Mouse (Mus musculus) lung, postnatal 0 days (tissue): Measurements from ENCODE around the gene Gpc5. TPM values are rescaled to one million over a fixed set of nuclear protein-coding genes. Genes with fewer than 3 reads are reported as not detected.
A peak's percentile ranks its signal among the peaks of the same experiment; 100 is the strongest.
"Not testable (repeated sequence)": the region's sequence is repeated elsewhere in the genome, so short reads cannot be mapped to it uniquely, and the experiment has no call there.

ENCODE experiments used
- ATAC-seq: fragments of 200-750 bp; cut with Nextera tagmentation; 2 replicates; pipeline ENCODE4 v1.8.0; 2017; ENCODE audit warnings: moderate library complexity
- DNase-seq: peaks from one replicate; pipeline ENCODE4 v3.0.0-alpha.2; 2016; ENCODE audit warnings: low spot score
- H3K27ac ChIP-seq: fragments of 300-500 bp; sonication (generic); 2 replicates; pipeline ENCODE4 v1.5.1; 2014; ENCODE audit warnings: antibody characterized with exemption, mild to moderate bottlenecking, low read length, mixed read lengths
- H3K27me3 ChIP-seq: fragments of 300-500 bp; sonication (generic); replicated peaks from 2 replicates; pipeline ENCODE4 v1.6.1; 2014; ENCODE audit warnings: low read length, mixed read lengths; ENCODE audit not compliant: insufficient read depth
- H3K36me3 ChIP-seq: fragments of 300-500 bp; sonication (generic); 2 replicates; pipeline ENCODE4 v1.6.1; 2014; ENCODE audit warnings: low read length, mixed read lengths; ENCODE audit not compliant: insufficient read depth
- H3K4me1 ChIP-seq: fragments of 300-500 bp; sonication (generic); 2 replicates; pipeline ENCODE4 v1.6.1; 2014; ENCODE audit warnings: antibody characterized with exemption, low read depth, low read length, mixed read lengths; ENCODE audit not compliant: insufficient read depth
- H3K4me2 ChIP-seq: fragments of 300-500 bp; sonication (generic); replicated peaks from 2 replicates; pipeline ENCODE4 v1.6.1; 2014; ENCODE audit warnings: low read depth, mild to moderate bottlenecking, low read length, moderate library complexity, mixed read lengths
- H3K4me3 ChIP-seq: fragments of 300-500 bp; sonication (generic); 2 replicates; pipeline ENCODE4 v1.5.1; 2014; ENCODE audit warnings: low read depth, low read length
- H3K9ac ChIP-seq: fragments of 300-500 bp; sonication (generic); replicated peaks from 2 replicates; pipeline ENCODE4 v1.6.1; 2014; ENCODE audit warnings: low read depth, mild to moderate bottlenecking
- H3K9me3 ChIP-seq: fragments of 300-500 bp; sonication (generic); 2 replicates; pipeline ENCODE4 v1.6.1; 2016; ENCODE audit warnings: low read length, mixed read lengths
- CTCF ChIP-seq: IDR thresholded peaks from 2 replicates; pipeline ENCODE4 v1.5.1; 2016; ENCODE audit warnings: antibody characterized with exemption, mild to moderate bottlenecking
- EP300 ChIP-seq: IDR thresholded peaks from 2 replicates; pipeline ENCODE4 v1.6.1; 2016; ENCODE audit warnings: antibody characterized with exemption, mild to moderate bottlenecking, control low read depth
- WGBS: fragments of 180-500 bp; shearing (Covaris S2); extraction: QIAGEN DNeasy Blood & Tissue Kit; methylation state at CpG from one replicate; pipeline ENCODE4 v1.1.7; 2014; 5-methylcytosine and 5-hydroxymethylcytosine counted together
- polyA plus RNA-seq: library from polyadenylated mRNA; unstranded; fragments of >200 nt; fragmentation: Nextera tagmentation; extraction: Ambion mirVana; gene quantifications from 2 replicates; pipeline ENCODE4 v1.2.1, GENCODE M21; 2015

The Gpc5 gene
- polyA plus RNA-seq, 1 experiment from 2014 or later: 0.16 TPM

DNA sequence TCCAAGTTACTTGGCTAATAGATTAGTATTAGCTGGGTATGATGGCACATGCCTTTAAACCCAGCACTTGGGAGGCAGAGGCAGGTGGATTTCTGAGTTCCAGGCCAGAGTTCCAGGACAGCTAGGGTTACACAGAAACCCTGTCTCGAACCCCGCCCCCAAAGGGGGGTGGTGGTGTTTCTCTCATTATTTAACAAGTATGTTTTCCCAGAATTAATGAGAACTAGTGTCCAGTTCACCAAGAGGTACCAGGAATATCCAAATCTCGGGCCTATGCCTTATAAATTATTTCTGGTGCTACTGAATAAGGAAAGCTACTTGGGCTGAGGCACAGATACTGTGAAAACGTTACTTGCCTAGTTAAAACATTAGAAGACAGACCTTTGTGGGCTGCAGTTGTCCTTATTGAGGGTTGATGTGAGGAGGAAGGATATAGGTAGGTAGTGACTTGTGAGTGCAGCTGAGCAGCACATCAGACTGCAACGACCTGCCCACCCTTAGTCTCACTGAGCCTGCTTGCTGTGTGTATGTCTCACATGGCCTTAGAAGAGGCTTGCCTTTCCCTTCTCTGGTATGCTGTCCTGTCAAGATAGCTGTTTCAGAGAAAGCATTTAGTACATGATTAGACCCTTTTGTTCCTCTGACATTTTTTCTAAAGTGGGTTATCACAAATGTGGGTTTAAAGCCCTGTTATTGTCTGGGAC lies 43.0 kb upstream of the Gpc5 start:
- DNase-seq: no peak
- no peak overlapping the region for H3K27ac ChIP-seq

GRCm38 (mm10) chr14:115049831-115050230 lies 42.2 kb upstream of the Gpc5 start:
- no peak for TF ChIP-seq EP300

More for the DNA sequence above, 43.0 kb upstream of the Gpc5 start:
- H3K36me3 ChIP-seq: peaks cover 8% of the 10 kb centered on the region; the same call in 1 of the 2 replicates
- H3K9me3 ChIP-seq: no peaks in the 10 kb centered on the region
- H3K27me3 ChIP-seq: no peaks in the 10 kb centered on the region
- WGBS: 34% methylated on average over 5 of the region's 5 CpGs
- H3K4me2 ChIP-seq: no peak overlapping the region
- no peaks in the 10 kb centered on the region for H3K4me1 ChIP-seq
- TF ChIP-seq EP300 (no peak), CTCF (no peak)
- H3K9ac ChIP-seq: no peak overlapping the region
- no peak for ATAC-seq
- H3K4me3 ChIP-seq: no peak overlapping the region

GRCm38 (mm10) chr14:115051106-115051760 lies 40.8 kb upstream of the Gpc5 start:
- DNase-seq (no peak), ATAC-seq (no peak)
- H3K27ac ChIP-seq: no peak overlapping the region
- 72% methylated on average over 5 of the region's 5 CpGs for WGBS
- no peak overlapping the region for H3K9ac ChIP-seq
- peaks cover 6% of the 10 kb centered on the region; the same call in 1 of the 2 replicates for H3K36me3 ChIP-seq
- H3K4me3 ChIP-seq: no peak overlapping the region
- no peaks in the 10 kb centered on the region for H3K4me1 ChIP-seq
- H3K9me3 ChIP-seq: no peaks in the 10 kb centered on the region
- H3K27me3 ChIP-seq: no peaks in the 10 kb centered on the region
- TF ChIP-seq CTCF (no peak), EP300 (no peak)
- H3K4me2 ChIP-seq: no peak overlapping the region

More at GRCm38 (mm10) chr14:115049831-115050230, 42.2 kb upstream of the Gpc5 start:
- ATAC-seq: no peak
- Histone ChIP-seq H3K4me2 (no peak overlapping the region), H3K4me1 (no peaks in the 10 kb centered on the region), H3K9ac (no peak overlapping the region), H3K27me3 (no peaks in the 10 kb centered on the region), H3K9me3 (no peaks in the 10 kb centered on the region), H3K36me3 (peaks cover 6% of the 10 kb centered on the region; the same call in 1 of the 2 replicates), H3K4me3 (no peak overlapping the region), H3K27ac (no peak overlapping the region)
- DNase-seq: no peak

DNA sequence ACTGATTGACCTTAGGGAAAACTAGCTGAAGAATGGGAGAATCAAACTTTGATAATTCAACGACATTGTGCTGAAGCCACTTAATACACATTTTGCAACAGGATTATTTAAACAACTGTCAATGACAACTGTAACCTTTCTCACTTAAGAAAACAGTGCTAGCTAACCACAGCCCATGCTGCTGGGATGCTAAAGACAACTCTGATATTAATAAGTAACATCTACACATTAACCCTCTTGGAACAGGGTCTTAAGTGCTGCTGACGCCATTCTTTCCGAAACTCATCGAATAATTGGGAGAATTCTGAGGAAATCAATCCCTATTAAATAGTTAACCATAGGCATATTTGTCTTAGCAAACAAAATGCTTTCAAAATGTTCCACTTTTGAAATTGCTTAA lies 39.6 kb upstream of the Gpc5 start:
- H3K27ac ChIP-seq: no peak overlapping the region
- H3K27me3 ChIP-seq: no peaks in the 10 kb centered on the region
- H3K9ac ChIP-seq: no peak overlapping the region
- 65% methylated on average over 4 of the region's 4 CpGs for WGBS
- H3K9me3 ChIP-seq: no peaks in the 10 kb centered on the region
- DNase-seq: no peak
- ATAC-seq: no peak
- TF ChIP-seq CTCF (no peak), EP300 (no peak)
- H3K4me3 ChIP-seq: no peak overlapping the region
- H3K4me1 ChIP-seq: no peaks in the 10 kb centered on the region
- H3K36me3 ChIP-seq: no peaks in the 10 kb centered on the region
- 0 out of 2 replicates have a peak overlapping the region, but pooled peaks have one; percentile 4 for H3K4me2 ChIP-seq

DNA sequence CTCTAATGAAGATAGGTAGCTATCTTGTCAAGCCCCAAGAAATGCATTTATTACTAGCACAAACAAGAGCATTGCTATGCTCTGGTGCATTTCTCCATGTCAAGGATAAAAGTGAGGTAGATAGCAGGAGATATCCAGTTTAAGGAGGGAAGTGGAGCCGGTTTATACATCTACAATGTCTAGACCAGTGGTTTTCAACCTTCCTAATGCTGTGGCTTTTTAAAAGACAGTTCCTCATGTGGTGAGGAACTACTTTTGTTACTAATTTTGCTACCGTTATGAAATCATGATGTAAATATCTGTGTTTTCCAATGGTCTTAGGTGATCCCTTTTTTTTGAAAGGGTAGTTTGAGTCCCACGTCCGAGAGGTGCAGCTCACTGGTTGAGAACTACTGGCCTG lies 37.8 kb upstream of the Gpc5 start:
- DNase-seq: no peak
- 82% methylated on average over 4 of the region's 4 CpGs for WGBS
- Histone ChIP-seq H3K9ac (no peak overlapping the region), H3K27me3 (no peaks in the 10 kb centered on the region), H3K9me3 (no peaks in the 10 kb centered on the region), H3K36me3 (no peaks in the 10 kb centered on the region), H3K4me1 (no peaks in the 10 kb centered on the region), H3K4me2 (no peak overlapping the region), H3K27ac (no peak overlapping the region), H3K4me3 (no peak overlapping the region)
- no peak for ATAC-seq
- TF ChIP-seq CTCF (no peak), EP300 (no peak)

GRCm38 (mm10) chr14:115057524-115057923 lies 34.5 kb upstream of the Gpc5 start:
- no peak overlapping the region for H3K4me2 ChIP-seq
- H3K4me3 ChIP-seq: no peak overlapping the region
- H3K9me3 ChIP-seq: no peaks in the 10 kb centered on the region
- H3K27ac ChIP-seq: no peak overlapping the region
- no peak for ATAC-seq
- H3K4me1 ChIP-seq: no peaks in the 10 kb centered on the region
- no peaks in the 10 kb centered on the region for H3K27me3 ChIP-seq
- no peaks in the 10 kb centered on the region for H3K36me3 ChIP-seq
- no peak for DNase-seq
- H3K9ac ChIP-seq: no peak overlapping the region
- 89% methylated on average over 4 of the region's 4 CpGs for WGBS
- TF ChIP-seq EP300: no peak
- TF ChIP-seq CTCF: no peak

DNA sequence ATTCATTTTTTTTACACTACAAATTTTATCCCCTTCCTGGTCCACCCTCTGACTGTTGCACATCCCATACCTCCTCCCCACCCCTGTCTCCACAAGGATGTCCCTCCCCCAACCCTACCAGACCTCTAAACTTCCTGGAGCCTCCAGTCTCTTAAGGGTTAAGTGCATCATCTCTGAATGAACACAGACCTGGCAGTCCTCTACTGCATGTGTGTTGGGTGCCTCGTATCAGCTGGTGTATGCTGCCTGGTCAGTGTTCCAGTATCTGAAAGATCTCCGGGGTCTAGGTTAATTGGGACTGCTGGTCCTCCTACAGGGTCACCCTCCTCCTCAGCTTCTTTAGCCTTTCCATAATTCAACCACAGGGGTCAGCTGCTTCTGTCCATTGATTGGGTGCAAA lies 25.9 kb upstream of the Gpc5 start:
- not testable (repeated sequence) for DNase-seq, ATAC-seq, H3K9me3 ChIP-seq, H3K4me1 ChIP-seq, H3K27me3 ChIP-seq, H3K4me3 ChIP-seq, H3K9ac ChIP-seq, H3K36me3 ChIP-seq, H3K4me2 ChIP-seq, H3K27ac ChIP-seq
- WGBS: 60% methylated on average over 2 of the region's 2 CpGs
